Mouse (Mus musculus) liver, adult 2 months (tissue): ENCODE measurements around the gene Def6. TPM values are rescaled to one million over a fixed set of nuclear protein-coding genes. Genes with fewer than 3 reads are reported as not detected.

Experiments
- DNase-seq: peaks from one replicate; pipeline ENCODE4 v3.0.0-alpha.2; 2011; ENCODE audit warnings: low read depth, low spot score; ENCODE audit errors: extremely low read depth
- H3K27ac ChIP-seq: fragments of 200-500 bp; replicated peaks from 2 replicates; pipeline ENCODE4 v1.5.1; 2012; ENCODE audit warnings: low read depth, mild to moderate bottlenecking, control low read depth, inconsistent platforms, low read length; ENCODE audit not compliant: insufficient read depth
- H3K27me3 ChIP-seq: fragments of 200-500 bp; 2 replicates; pipeline ENCODE4 v1.6.1; 2012; ENCODE audit warnings: mild to moderate bottlenecking, moderate library complexity, low read length, inconsistent platforms; ENCODE audit not compliant: control insufficient read depth, insufficient read depth
- H3K36me3 ChIP-seq: fragments of 200-500 bp; 2 replicates; pipeline ENCODE4 v1.6.1; 2012; ENCODE audit warnings: low read length, inconsistent platforms; ENCODE audit not compliant: control insufficient read depth, insufficient read depth
- H3K4me1 ChIP-seq: fragments of 200-500 bp; 2 replicates; pipeline ENCODE4 v1.6.1; 2011; ENCODE audit warnings: low read length; ENCODE audit not compliant: control insufficient read depth, insufficient read depth
- H3K4me3 ChIP-seq: fragments of 200-500 bp; 2 replicates; pipeline ENCODE4 v1.5.1; 2011; ENCODE audit warnings: low read depth, mild to moderate bottlenecking, control low read depth, low read length, moderate library complexity; ENCODE audit not compliant: insufficient read depth
- H3K79me2 ChIP-seq: fragments of 200-500 bp; 2 replicates; pipeline ENCODE4 v1.6.1; 2012; ENCODE audit warnings: inconsistent platforms, mild to moderate bottlenecking, low read length, moderate library complexity; ENCODE audit not compliant: control insufficient read depth, insufficient read depth
- H3K9ac ChIP-seq: fragments of 200-500 bp; 2 replicates; pipeline ENCODE4 v1.6.1; 2012; ENCODE audit warnings: low read depth, mild to moderate bottlenecking, control low read depth, inconsistent platforms, low read length
- CTCF ChIP-seq: fragments of 200-500 bp; IDR thresholded peaks from 2 replicates; pipeline ENCODE4 v1.5.1; 2011; ENCODE audit warnings: low read depth, low read length, control low read depth
- POLR2A ChIP-seq: fragments of 200-500 bp; IDR thresholded peaks from 2 replicates; pipeline ENCODE4 v1.6.1; 2011; ENCODE audit warnings: low read length, control low read depth; ENCODE audit not compliant: insufficient read depth; ENCODE audit errors: extremely low read depth
- WGBS: fragments of 180-500 bp; shearing (Covaris S2); methylation state at CpG from one replicate; pipeline ENCODE4 v1.1.7; 2018; 5-methylcytosine and 5-hydroxymethylcytosine counted together
- polyA plus RNA-seq: library from polyadenylated mRNA; depleted of rRNA; stranded (reverse); fragments of >200 nt; gene quantifications from 2 replicates; pipeline ENCODE4 v1.2.3, GENCODE M21; 2012
- total RNA-seq: library from RNA; depleted of rRNA; stranded (reverse); fragments of >200 nt; gene quantifications from 2 replicates; pipeline ENCODE4 v1.2.3, GENCODE M21; 2014

The Def6 gene
- total and polyA plus RNA-seq, 2 experiments, result 0.28 to 0.31 TPM

DNA sequence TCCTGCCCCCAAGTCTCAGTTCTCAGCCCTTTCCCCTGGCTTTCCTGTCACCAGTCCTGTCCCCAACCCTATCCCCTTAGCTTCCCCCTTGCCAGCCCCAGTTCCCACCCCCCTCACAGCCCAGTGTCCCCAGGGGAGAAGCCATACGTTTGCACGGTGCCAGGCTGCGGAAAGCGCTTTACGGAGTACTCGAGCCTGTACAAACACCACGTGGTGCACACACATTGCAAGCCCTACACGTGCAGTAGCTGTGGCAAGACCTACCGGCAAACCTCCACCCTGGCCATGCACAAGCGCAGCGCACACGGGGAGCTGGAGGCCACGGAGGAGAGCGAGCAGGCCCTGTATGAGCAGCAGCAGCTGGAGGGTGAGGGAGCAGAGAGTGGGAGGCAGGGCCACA is 5.6 kb upstream of the Def6 start:
- H3K27ac ChIP-seq, result no peak overlapping the region
- H3K4me1 ChIP-seq, result no peaks in the 10 kb centered on the region
- 86% methylated on average over 14 of the region's 14 CpGs for WGBS
- no peak for DNase-seq
- TF ChIP-seq CTCF, result no peak
- no peak for TF ChIP-seq POLR2A
- H3K4me3 ChIP-seq, result no peak overlapping the region
- no peaks in the 10 kb centered on the region for H3K27me3 ChIP-seq
- H3K79me2 ChIP-seq, result no peaks in the 10 kb centered on the region
- peaks cover 7% of the 10 kb centered on the region; the same call in 1 of the 2 replicates for H3K36me3 ChIP-seq
- H3K9ac ChIP-seq, result no peak overlapping the region

DNA sequence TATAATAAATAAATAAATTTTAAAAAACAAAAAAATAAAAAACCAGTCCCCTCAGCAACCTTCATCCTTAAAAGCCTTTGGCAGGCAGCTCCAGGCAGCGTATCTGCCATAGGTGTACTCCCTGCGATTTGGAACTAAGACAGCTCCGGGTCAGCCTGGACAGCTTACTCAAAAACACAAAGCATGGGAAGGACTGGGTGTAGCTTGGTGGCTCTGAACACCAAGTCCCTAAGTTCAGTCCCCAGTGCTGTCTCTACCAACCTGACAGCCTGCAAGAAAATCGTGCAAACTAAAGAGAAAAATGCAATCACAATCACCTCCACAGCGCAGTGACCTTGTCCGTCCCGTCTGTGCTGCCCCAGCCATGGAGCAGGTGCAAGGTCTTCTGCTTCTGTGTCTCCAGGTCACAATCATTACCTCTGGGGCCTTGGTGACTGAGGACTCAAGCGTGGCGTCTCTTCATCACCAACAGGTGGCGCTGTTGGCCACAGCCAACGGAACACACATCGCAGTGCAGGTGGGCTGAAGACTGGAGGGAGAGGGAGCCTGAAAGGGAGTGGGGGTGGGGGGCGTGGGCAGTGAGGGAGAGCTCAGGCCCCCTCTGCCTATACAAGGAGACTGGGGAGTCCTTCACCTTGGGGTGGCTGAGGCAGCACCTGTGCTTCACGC is 3.4 kb upstream of the Def6 start:
- Histone ChIP-seq H3K79me2 (no peaks in the 10 kb centered on the region), H3K27me3 (no peaks in the 10 kb centered on the region), H3K9ac (no peak overlapping the region), H3K4me3 (no peak overlapping the region), H3K36me3 (peaks cover 3% of the 10 kb centered on the region; the same call in 1 of the 2 replicates), H3K4me1 (no peaks in the 10 kb centered on the region), H3K27ac (no peak overlapping the region)
- TF ChIP-seq POLR2A (no peak), CTCF (peak; percentile 94)
- WGBS, result 55% methylated on average over 14 of the region's 14 CpGs
- DNase-seq, result peak; percentile 21

DNA sequence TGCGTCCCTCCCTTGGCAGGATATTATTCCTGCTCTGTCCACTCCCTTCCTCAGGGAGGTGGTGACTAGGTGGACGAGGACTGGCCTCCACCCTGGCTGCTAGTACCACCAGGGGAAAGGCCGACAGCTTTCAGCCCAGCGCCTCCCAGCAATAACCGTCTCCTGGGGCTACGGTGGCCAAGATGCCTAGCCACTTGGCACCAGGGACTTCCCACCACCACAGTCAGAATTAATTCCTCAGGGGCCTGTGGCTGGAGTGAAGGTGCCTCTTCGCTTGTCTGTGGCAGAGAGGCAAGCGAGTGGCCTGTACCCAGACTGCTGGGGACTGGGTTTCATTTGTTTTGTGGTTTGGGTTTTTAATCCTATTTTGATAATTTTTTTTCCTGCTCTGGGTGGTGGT is 2.1 kb upstream of the Def6 start:
- WGBS, result 94% methylated on average over 8 of the region's 8 CpGs
- Histone ChIP-seq H3K27ac (no peak overlapping the region), H3K79me2 (no peaks in the 10 kb centered on the region), H3K36me3 (no peaks in the 10 kb centered on the region), H3K9ac (no peak overlapping the region), H3K27me3 (no peaks in the 10 kb centered on the region), H3K4me1 (no peaks in the 10 kb centered on the region), H3K4me3 (no peak overlapping the region)
- no peak for DNase-seq
- TF ChIP-seq CTCF (no peak), POLR2A (no peak)

DNA sequence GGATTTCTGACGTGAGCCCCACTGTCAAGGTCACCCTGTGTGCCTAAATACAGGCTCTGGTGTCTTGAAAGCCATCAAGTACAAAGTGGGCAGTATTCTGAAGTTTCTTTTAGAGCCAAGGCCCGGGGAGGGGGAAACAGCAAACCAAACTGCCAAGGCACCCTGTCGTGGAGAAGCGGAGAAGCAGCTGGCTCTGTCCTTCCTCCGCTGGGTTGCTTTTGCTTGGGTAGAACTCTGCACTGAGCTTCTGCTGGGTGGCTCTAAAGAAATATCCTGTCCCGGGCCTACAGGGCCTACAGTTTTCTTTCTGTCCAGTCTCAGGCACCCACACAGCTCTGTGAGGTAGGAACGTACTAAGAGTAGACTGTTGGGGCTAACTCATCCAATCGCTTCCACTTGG is 486 bp upstream of the Def6 start:
- H3K4me3 ChIP-seq, result no peak overlapping the region
- 75% methylated on average over 8 of the region's 8 CpGs for WGBS
- no peak overlapping the region for H3K9ac ChIP-seq
- no peak for TF ChIP-seq POLR2A
- H3K79me2 ChIP-seq, result no peaks in the 10 kb centered on the region
- no peaks in the 10 kb centered on the region for H3K4me1 ChIP-seq
- no peak for DNase-seq
- no peak overlapping the region for H3K27ac ChIP-seq
- no peaks in the 10 kb centered on the region for H3K36me3 ChIP-seq
- H3K27me3 ChIP-seq, result no peaks in the 10 kb centered on the region

DNA sequence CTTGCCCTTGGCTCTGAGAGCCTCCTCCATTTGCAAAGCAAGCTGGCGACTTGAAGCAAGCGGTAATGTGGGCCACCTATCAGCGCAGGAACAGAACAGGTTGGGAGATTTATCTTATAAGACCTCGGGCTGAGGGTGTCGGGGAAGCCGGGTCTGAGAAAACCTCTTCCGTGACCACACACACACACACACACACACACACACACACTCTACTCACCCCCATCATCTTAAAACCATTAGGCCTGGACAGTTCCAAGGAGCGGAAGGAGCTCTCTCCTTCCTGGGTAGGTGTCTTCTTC is 685 bp downstream of the Def6 start:
- Histone ChIP-seq H3K27me3 (no peaks in the 10 kb centered on the region), H3K27ac (no peak overlapping the region), H3K4me3 (no peak overlapping the region), H3K79me2 (no peaks in the 10 kb centered on the region), H3K9ac (no peak overlapping the region), H3K4me1 (no peaks in the 10 kb centered on the region), H3K36me3 (no peaks in the 10 kb centered on the region)
- DNase-seq, result no peak
- no peak for TF ChIP-seq CTCF
- no peak for TF ChIP-seq POLR2A
- WGBS, result 86% methylated on average over 8 of the region's 8 CpGs

DNA sequence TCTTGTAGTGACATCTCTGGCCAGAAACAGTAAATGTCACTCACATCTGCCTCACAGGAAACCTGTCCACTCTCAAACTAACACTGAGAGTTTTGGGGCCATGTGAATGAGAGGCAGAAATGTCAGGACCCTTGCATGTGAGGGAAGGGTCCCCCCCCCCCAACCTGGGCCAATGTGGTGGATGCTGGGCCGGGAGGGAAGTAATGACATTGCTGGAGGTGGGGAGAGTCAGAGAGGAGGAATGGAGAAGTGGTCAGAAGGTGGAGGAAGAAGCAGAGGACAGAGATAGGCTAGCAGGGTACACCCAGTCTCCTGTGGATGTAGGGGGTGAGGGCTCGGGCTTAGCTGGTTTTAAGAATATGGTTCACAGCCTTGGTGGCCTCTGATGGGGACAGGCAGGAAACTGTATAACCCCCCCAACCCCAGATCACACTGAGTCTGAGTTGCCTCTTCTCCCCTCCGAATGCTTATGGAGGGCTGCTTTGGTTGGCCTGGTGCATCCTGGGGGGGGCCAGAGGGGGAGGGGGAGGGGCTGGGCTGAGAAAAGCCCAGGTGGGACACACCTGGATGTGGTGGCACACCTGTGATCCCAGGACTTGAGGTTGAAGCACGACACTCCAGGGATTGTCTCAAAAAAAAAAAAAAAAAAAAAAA is 2.0 kb downstream of the Def6 start:
- H3K36me3 ChIP-seq, result no peaks in the 10 kb centered on the region
- H3K27ac ChIP-seq, result no peak overlapping the region
- no peaks in the 10 kb centered on the region for H3K27me3 ChIP-seq
- no peak for DNase-seq
- 72% methylated on average over 4 of the region's 4 CpGs for WGBS
- H3K79me2 ChIP-seq, result no peaks in the 10 kb centered on the region
- H3K4me3 ChIP-seq, result no peak overlapping the region
- no peaks in the 10 kb centered on the region for H3K4me1 ChIP-seq
- no peak overlapping the region for H3K9ac ChIP-seq
- TF ChIP-seq POLR2A (no peak), CTCF (no peak)
